Mouse (Mus musculus): Measurements from ENCODE around the gene Scg5. TPM values are rescaled to one million over a fixed set of nuclear protein-coding genes. Genes with fewer than 3 reads are reported as not detected.

Gene Scg5
- polyA plus RNA-seq, 1 experiment, result 0.79 TPM

DNA sequence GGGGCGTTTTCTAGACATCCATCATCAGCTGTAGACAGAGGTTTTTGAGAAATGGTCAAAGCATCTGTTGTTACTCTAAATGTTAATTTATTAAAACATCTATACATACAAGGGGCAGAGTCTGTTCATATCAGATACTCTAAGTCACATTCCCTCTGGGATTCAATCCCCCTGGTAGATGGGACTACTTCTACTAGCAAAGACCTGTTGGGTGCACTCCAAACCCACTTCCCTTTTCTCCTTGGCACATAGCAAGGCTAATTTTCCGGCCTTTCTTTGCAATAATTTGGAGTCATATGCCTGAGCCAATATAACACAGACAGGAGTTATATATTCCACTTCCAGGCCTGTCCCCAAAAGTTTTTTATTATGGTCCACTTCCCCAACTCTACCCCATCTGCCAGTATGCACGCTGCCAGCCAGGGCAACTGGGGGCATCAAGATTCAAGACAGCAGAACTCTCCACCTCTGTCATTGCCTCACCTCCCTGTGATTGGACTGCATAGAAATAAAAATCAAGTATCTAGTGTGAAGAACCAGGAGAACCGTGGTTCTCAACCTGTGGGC, 40.0 kb downstream of the Scg5 start:
- no peak overlapping the region for H3K4me3 ChIP-seq (ENCODE audit: low read depth, low read length)
- no peaks in the 10 kb centered on the region for H3K36me3 ChIP-seq (ENCODE audit: control insufficient read depth, insufficient read depth, low read length)
- H3K4me1 ChIP-seq (ENCODE audit: control insufficient read depth, insufficient read depth, insufficient read length, low read length), result no peaks in the 10 kb centered on the region
- 86% methylated on average over 4 of the region's 4 CpGs for WGBS
- no peaks in the 10 kb centered on the region for H3K27me3 ChIP-seq (ENCODE audit: control insufficient read depth, insufficient read depth, low read length)
- TF ChIP-seq CTCF (IDR thresholded peaks at IDR 0.05; ENCODE audit: extremely low read depth, insufficient read length, insufficient replicate concordance, low read depth, low read length), result no peak
- no peak for TF ChIP-seq POLR2A (IDR thresholded peaks at IDR 0.05; ENCODE audit: low read depth, low read length)
- no peak overlapping the region for H3K27ac ChIP-seq (ENCODE audit: insufficient read depth, low read depth, low read length)

DNA sequence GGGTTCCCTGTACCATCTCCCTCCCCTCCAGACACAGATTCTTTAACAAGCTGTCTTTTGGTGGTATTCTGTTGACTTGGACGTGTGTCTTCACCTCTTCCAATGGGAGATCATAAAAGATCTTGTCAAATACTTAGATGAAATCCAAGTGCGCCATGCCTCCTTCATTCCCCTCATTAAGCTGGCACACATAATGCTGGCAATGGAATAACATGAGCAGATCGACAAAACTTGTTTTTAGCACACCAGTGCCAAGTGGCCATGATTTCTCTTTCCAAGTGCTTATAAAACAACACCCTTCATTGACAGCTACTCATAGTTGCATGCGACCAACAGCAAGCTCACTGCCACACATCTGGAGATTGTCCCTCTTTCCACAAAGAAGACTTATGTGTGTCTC, 41.0 kb downstream of the Scg5 start:
- WGBS, result 78% methylated on average over 4 of the region's 4 CpGs
- Histone ChIP-seq H3K4me3 (ENCODE audit: low read depth, low read length) (no peak overlapping the region), H3K36me3 (ENCODE audit: control insufficient read depth, insufficient read depth, low read length) (no peaks in the 10 kb centered on the region), H3K27ac (ENCODE audit: insufficient read depth, low read depth, low read length) (no peak overlapping the region), H3K4me1 (ENCODE audit: control insufficient read depth, insufficient read depth, insufficient read length, low read length) (no peaks in the 10 kb centered on the region), H3K27me3 (ENCODE audit: control insufficient read depth, insufficient read depth, low read length) (no peaks in the 10 kb centered on the region)
- TF ChIP-seq POLR2A (IDR thresholded peaks at IDR 0.05; ENCODE audit: low read depth, low read length) (no peak), CTCF (IDR thresholded peaks at IDR 0.05; ENCODE audit: extremely low read depth, insufficient read length, insufficient replicate concordance, low read depth, low read length) (no peak)

DNA sequence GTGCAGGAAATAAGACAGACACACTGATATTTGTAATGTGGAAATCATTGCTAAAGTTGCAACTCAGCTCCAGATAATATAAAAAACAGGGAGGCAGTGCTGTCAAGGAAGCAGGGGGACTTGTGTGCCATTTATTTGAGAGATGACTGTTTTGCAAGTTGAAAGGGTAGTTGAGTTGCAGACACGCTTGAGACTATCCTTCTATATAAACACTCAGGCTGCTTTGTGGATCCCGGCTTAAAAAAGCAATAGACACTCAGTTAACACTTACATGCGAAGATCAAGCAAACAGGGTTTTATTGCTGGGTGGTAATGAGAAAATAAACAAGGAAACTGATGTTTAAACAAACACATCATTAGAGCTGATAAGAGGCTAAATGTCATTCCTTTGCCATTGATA, 44.1 kb downstream of the Scg5 start:
- no peak overlapping the region for H3K27ac ChIP-seq (ENCODE audit: insufficient read depth, low read depth, low read length)
- H3K27me3 ChIP-seq (ENCODE audit: control insufficient read depth, insufficient read depth, low read length), result no peaks in the 10 kb centered on the region
- no peaks in the 10 kb centered on the region for H3K36me3 ChIP-seq (ENCODE audit: control insufficient read depth, insufficient read depth, low read length)
- 16% methylated on average over 3 of the region's 3 CpGs for WGBS
- TF ChIP-seq CTCF (IDR thresholded peaks at IDR 0.05; ENCODE audit: extremely low read depth, insufficient read length, insufficient replicate concordance, low read depth, low read length) (no peak), POLR2A (IDR thresholded peaks at IDR 0.05; ENCODE audit: low read depth, low read length) (no peak)
- H3K4me1 ChIP-seq (ENCODE audit: control insufficient read depth, insufficient read depth, insufficient read length, low read length), result no peaks in the 10 kb centered on the region
- no peak overlapping the region for H3K4me3 ChIP-seq (ENCODE audit: low read depth, low read length)

DNA sequence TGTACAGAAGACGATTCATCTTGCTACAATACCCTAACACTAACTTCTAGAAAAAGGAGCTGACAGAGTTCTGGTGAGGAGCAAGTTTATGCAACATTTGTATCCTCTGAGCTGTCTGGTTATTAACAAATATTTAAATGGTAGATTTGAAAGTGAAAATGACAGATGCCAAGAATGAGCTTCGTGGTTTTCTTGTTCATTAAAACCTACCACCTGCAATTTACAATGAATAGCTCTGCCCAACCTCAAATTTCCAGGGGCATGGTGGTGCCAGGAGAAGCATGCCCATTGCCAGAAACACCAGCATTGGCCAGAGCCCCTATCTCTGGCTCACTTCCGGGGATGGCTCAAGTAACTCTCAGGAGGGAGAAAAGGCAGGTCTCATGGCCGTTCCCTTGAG, 47.4 kb downstream of the Scg5 start:
- WGBS, result 63% methylated on average over 4 of the region's 4 CpGs
- TF ChIP-seq POLR2A (IDR thresholded peaks at IDR 0.05; ENCODE audit: low read depth, low read length) (no peak), CTCF (IDR thresholded peaks at IDR 0.05; ENCODE audit: extremely low read depth, insufficient read length, insufficient replicate concordance, low read depth, low read length) (no peak)
- H3K27ac ChIP-seq (ENCODE audit: insufficient read depth, low read depth, low read length), result no peak overlapping the region
- H3K36me3 ChIP-seq (ENCODE audit: control insufficient read depth, insufficient read depth, low read length), result no peaks in the 10 kb centered on the region
- no peaks in the 10 kb centered on the region for H3K4me1 ChIP-seq (ENCODE audit: control insufficient read depth, insufficient read depth, insufficient read length, low read length)
- no peak overlapping the region for H3K4me3 ChIP-seq (ENCODE audit: low read depth, low read length)
- H3K27me3 ChIP-seq (ENCODE audit: control insufficient read depth, insufficient read depth, low read length), result no peaks in the 10 kb centered on the region

DNA sequence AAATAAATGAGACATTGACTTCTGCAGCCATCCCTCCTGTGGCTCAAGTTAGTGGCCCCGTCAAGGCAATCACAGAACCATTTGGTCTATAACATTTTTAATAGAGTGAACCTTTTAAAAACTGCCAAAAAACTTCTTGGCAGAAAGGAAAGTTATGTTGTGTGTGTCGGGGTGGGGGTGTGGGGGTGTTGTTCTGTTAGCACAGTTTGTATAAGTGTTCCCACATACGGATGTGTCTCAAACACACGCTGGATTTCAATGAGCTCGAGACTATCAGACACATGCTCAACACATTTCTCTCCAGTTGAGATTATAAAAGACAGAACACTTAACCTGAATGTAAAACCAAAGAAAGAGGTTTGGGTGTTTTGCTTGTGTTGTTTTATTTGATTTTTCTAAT, 47.8 kb downstream of the Scg5 start:
- Histone ChIP-seq H3K36me3 (ENCODE audit: control insufficient read depth, insufficient read depth, low read length) (no peaks in the 10 kb centered on the region), H3K27ac (ENCODE audit: insufficient read depth, low read depth, low read length) (no peak overlapping the region), H3K4me3 (ENCODE audit: low read depth, low read length) (no peak overlapping the region), H3K4me1 (ENCODE audit: control insufficient read depth, insufficient read depth, insufficient read length, low read length) (no peaks in the 10 kb centered on the region), H3K27me3 (ENCODE audit: control insufficient read depth, insufficient read depth, low read length) (no peaks in the 10 kb centered on the region)
- no peak for TF ChIP-seq POLR2A (IDR thresholded peaks at IDR 0.05; ENCODE audit: low read depth, low read length)
- TF ChIP-seq CTCF (IDR thresholded peaks at IDR 0.05; ENCODE audit: extremely low read depth, insufficient read length, insufficient replicate concordance, low read depth, low read length), result no peak
- WGBS, result 77% methylated on average over 5 of the region's 5 CpGs

DNA sequence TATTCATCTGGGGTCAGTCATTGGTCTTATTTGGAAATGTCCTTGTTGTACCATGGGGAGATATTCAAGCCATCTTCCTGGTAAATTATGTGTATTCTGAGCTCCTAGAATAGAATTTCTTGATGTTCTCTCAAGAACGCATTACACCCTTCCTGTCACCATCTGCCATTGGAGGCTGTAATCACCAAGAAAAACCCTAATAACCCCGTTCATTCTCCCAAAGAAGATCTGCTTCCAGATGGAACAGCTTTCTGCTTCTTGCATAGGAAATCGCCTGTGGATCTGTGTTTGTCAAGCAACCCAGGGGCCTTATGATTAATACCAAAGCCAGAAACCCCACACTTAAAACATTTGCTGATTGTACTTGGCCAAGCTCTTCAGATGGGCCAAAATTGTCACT, 49.6 kb downstream of the Scg5 start:
- Histone ChIP-seq H3K4me1 (ENCODE audit: control insufficient read depth, insufficient read depth, insufficient read length, low read length) (no peaks in the 10 kb centered on the region), H3K27ac (ENCODE audit: insufficient read depth, low read depth, low read length) (no peak overlapping the region), H3K36me3 (ENCODE audit: control insufficient read depth, insufficient read depth, low read length) (no peaks in the 10 kb centered on the region), H3K27me3 (ENCODE audit: control insufficient read depth, insufficient read depth, low read length) (no peaks in the 10 kb centered on the region), H3K4me3 (ENCODE audit: low read depth, low read length) (no peak overlapping the region)
- 78% methylated on average over 3 of the region's 3 CpGs for WGBS
- TF ChIP-seq POLR2A (IDR thresholded peaks at IDR 0.05; ENCODE audit: low read depth, low read length), result no peak
- no peak for TF ChIP-seq CTCF (IDR thresholded peaks at IDR 0.05; ENCODE audit: extremely low read depth, insufficient read length, insufficient replicate concordance, low read depth, low read length)

DNA sequence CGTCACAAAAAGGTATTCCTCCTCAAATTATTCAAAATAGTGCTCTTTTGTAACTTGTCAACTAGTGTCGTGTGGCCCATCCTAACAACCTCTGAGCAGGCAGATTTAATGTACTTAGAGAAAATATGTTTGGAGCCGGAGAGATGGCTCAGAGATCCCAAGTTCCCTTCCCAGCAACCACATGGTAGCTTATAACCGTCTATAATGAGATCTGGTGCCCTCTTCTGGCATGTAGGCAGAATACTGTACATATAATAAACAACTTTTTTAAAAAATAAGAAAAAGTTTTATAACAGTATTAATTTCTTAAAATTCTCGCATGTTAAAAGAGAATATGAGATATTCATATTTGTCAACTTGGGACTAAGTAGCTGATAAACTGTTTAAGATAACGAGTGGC, 50.9 kb downstream of the Scg5 start:
- 65% methylated on average over 6 of the region's 6 CpGs for WGBS
- Histone ChIP-seq H3K27ac (ENCODE audit: insufficient read depth, low read depth, low read length) (no peak overlapping the region), H3K27me3 (ENCODE audit: control insufficient read depth, insufficient read depth, low read length) (no peaks in the 10 kb centered on the region), H3K36me3 (ENCODE audit: control insufficient read depth, insufficient read depth, low read length) (no peaks in the 10 kb centered on the region), H3K4me1 (ENCODE audit: control insufficient read depth, insufficient read depth, insufficient read length, low read length) (no peaks in the 10 kb centered on the region), H3K4me3 (ENCODE audit: low read depth, low read length) (no peak overlapping the region)
- TF ChIP-seq CTCF (IDR thresholded peaks at IDR 0.05; ENCODE audit: extremely low read depth, insufficient read length, insufficient replicate concordance, low read depth, low read length) (no peak), POLR2A (IDR thresholded peaks at IDR 0.05; ENCODE audit: low read depth, low read length) (no peak)

All from small intestine, adult 2 months (tissue).